Mouse (Mus musculus) ES-E14 (cell line): ENCODE data around the gene Fancl.

Experiments used
- CHD2 ChIP-seq: IDR thresholded peaks from 2 replicates; pipeline ENCODE4 v1.6.1; 2014; ENCODE audit warnings: mild to moderate bottlenecking, low read depth, low read length, inconsistent platforms
- HCFC1 ChIP-seq: IDR thresholded peaks from 2 replicates; pipeline ENCODE4 v1.6.1; 2012; ENCODE audit warnings: low read length, inconsistent platforms, borderline replicate concordance; ENCODE audit not compliant: insufficient read depth
- MAFK ChIP-seq: IDR thresholded peaks from 2 replicates; pipeline ENCODE4 v1.6.1; 2014; ENCODE audit warnings: mild to moderate bottlenecking, low read depth, low read length, inconsistent platforms; ENCODE audit not compliant: insufficient read depth
- ZC3H11A ChIP-seq: IDR thresholded peaks from 2 replicates; pipeline ENCODE4 v1.6.1; 2012; ENCODE audit warnings: low read depth, mild to moderate bottlenecking, inconsistent platforms, low read length, borderline replicate concordance
- ZNF384 ChIP-seq: IDR thresholded peaks from 2 replicates; pipeline ENCODE4 v1.6.1; 2012; ENCODE audit warnings: low read depth, low read length, inconsistent platforms

GRCm38 (mm10) chr11:26477037-26477739, 91.3 kb downstream of the Fancl start:
- TF ChIP-seq ZNF384: no peak
- TF ChIP-seq HCFC1: no peak
- no peak for TF ChIP-seq CHD2
- TF ChIP-seq MAFK: no peak
- TF ChIP-seq ZC3H11A: no peak
